Mouse (Mus musculus): ENCODE data around the gene Sgo1.

DNA sequence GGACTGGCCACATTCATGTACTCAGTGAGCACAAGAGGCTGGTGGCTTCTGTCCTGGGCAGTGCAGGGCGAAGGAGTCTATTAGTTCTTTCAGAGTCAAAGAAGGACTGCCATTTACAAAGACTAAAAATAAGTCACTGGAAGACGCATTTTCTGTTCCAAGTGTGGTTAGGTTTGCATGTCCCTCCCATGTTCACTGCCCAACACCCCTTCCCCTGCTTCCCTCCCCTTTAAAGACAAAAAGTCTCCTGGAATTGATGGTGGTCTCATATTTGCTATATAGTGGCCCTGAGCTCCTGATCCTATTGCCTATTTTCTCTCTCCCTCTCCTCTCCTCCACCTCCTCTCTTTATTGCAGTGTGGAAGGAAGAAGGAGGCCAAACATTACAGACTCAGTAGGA is 33.2 kb downstream of the Sgo1 start:
- TF ChIP-seq POLR2A (IDR thresholded peaks at IDR 0.05; ENCODE audit: low read depth, low read length): no peak
- TF ChIP-seq CTCF (IDR thresholded peaks at IDR 0.05; ENCODE audit: extremely low read depth, insufficient read length, insufficient replicate concordance, low read depth, low read length): no peak
